Mouse (Mus musculus): ENCODE results near the gene Cadm3. TPM values are rescaled to one million over a fixed set of nuclear protein-coding genes. Genes with fewer than 3 reads are reported as not detected.

Gene Cadm3
- polyA plus RNA-seq, 1 experiment from 2014 or later = 4.9 TPM

GRCm38 (mm10) chr1:173369611-173370010 lies 2.1 kb upstream of the Cadm3 start:
- no peak for TF ChIP-seq CTCF (IDR thresholded peaks at IDR 0.05; ENCODE audit: low read depth)
- H3K27ac ChIP-seq (ENCODE audit: low read depth) = no peak overlapping the region
- no peak overlapping the region for H3K4me3 ChIP-seq (ENCODE audit: low read depth, low read length)
- H3K9me3 ChIP-seq (ENCODE audit: low read depth, low read length) = no peaks in the 10 kb centered on the region
- 0 out of 2 replicates have a peak, but pooled peaks cover 3% of the 10 kb centered on the region for H3K4me1 ChIP-seq (ENCODE audit: insufficient read depth)
- peaks cover 24% of the 10 kb centered on the region for H3K27me3 ChIP-seq (ENCODE audit: insufficient read depth, low read length)
- DNase-seq = no peak
- WGBS = 59% methylated on average over 2 of the region's 2 CpGs
- H3K4me2 ChIP-seq = no peak overlapping the region
- H3K36me3 ChIP-seq (ENCODE audit: insufficient read depth) = no peaks in the 10 kb centered on the region
- H3K9ac ChIP-seq = no peak overlapping the region
- ATAC-seq (ENCODE audit: insufficient read depth) = no peak

- ATAC-seq (ENCODE audit: insufficient read depth) (peak; percentile 67), DNase-seq (peak; percentile 12)
- Histone ChIP-seq H3K4me1 (ENCODE audit: insufficient read depth) (0 out of 2 replicates have a peak, but pooled peaks cover 3% of the 10 kb centered on the region), H3K9ac (peak overlapping the region; percentile 38), H3K36me3 (ENCODE audit: insufficient read depth) (no peaks in the 10 kb centered on the region), H3K4me2 (peak overlapping the region; percentile 90), H3K9me3 (ENCODE audit: low read depth, low read length) (no peaks in the 10 kb centered on the region), H3K27ac (ENCODE audit: low read depth) (no peak overlapping the region), H3K4me3 (ENCODE audit: low read depth, low read length) (peak overlapping the region; percentile 50), H3K27me3 (ENCODE audit: insufficient read depth, low read length) (peaks cover 24% of the 10 kb centered on the region)
- no peak for TF ChIP-seq CTCF (IDR thresholded peaks at IDR 0.05; ENCODE audit: low read depth)
- under 1% methylated on average over 31 of the region's 31 CpGs for WGBS
Observed at GRCm38 (mm10) chr1:173366701-173367355, 667 bp downstream of the Cadm3 start.

GRCm38 (mm10) chr1:173365970-173366409 lies 1.5 kb downstream of the Cadm3 start:
- peak overlapping the region; percentile 90 for H3K4me2 ChIP-seq
- H3K36me3 ChIP-seq (ENCODE audit: insufficient read depth) = no peaks in the 10 kb centered on the region
- DNase-seq (no peak), ATAC-seq (ENCODE audit: insufficient read depth) (peak; percentile 28; the same call in 1 of the 2 replicates)
- no peak overlapping the region for H3K27ac ChIP-seq (ENCODE audit: low read depth)
- WGBS = 2% methylated on average over 13 of the region's 13 CpGs
- H3K4me1 ChIP-seq (ENCODE audit: insufficient read depth) = 0 out of 2 replicates have a peak, but pooled peaks cover 3% of the 10 kb centered on the region
- no peak for TF ChIP-seq CTCF (IDR thresholded peaks at IDR 0.05; ENCODE audit: low read depth)
- H3K4me3 ChIP-seq (ENCODE audit: low read depth, low read length) = peak overlapping the region; percentile 50; the same call in 1 of the 2 replicates
- no peaks in the 10 kb centered on the region for H3K9me3 ChIP-seq (ENCODE audit: low read depth, low read length)
- no peak overlapping the region for H3K9ac ChIP-seq
- H3K27me3 ChIP-seq (ENCODE audit: insufficient read depth, low read length) = peaks cover 24% of the 10 kb centered on the region

GRCm38 (mm10) chr1:173364125-173364800 lies 3.2 kb downstream of the Cadm3 start:
- WGBS = 77% methylated on average over 4 of the region's 4 CpGs
- Histone ChIP-seq H3K4me2 (no peak overlapping the region), H3K4me1 (ENCODE audit: insufficient read depth) (0 out of 2 replicates have a peak, but pooled peaks cover 3% of the 10 kb centered on the region), H3K9ac (no peak overlapping the region), H3K36me3 (ENCODE audit: insufficient read depth) (no peaks in the 10 kb centered on the region), H3K9me3 (ENCODE audit: low read depth, low read length) (no peaks in the 10 kb centered on the region), H3K27me3 (ENCODE audit: insufficient read depth, low read length) (peaks cover 24% of the 10 kb centered on the region), H3K27ac (ENCODE audit: low read depth) (no peak overlapping the region), H3K4me3 (ENCODE audit: low read depth, low read length) (no peak overlapping the region)
- TF ChIP-seq CTCF (IDR thresholded peaks at IDR 0.05; ENCODE audit: low read depth) = no peak
- DNase-seq (no peak), ATAC-seq (ENCODE audit: insufficient read depth) (no peak)

- peaks cover 24% of the 10 kb centered on the region for H3K27me3 ChIP-seq (ENCODE audit: insufficient read depth, low read length)
- no peak overlapping the region for H3K4me3 ChIP-seq (ENCODE audit: low read depth, low read length)
- H3K9me3 ChIP-seq (ENCODE audit: low read depth, low read length) = no peaks in the 10 kb centered on the region
- no peak overlapping the region for H3K27ac ChIP-seq (ENCODE audit: low read depth)
- no peak for TF ChIP-seq CTCF (IDR thresholded peaks at IDR 0.05; ENCODE audit: low read depth)
- H3K9ac ChIP-seq = no peak overlapping the region
- ATAC-seq (ENCODE audit: insufficient read depth) = no peak
- H3K4me2 ChIP-seq = no peak overlapping the region
- 0 out of 2 replicates have a peak, but pooled peaks cover 3% of the 10 kb centered on the region for H3K4me1 ChIP-seq (ENCODE audit: insufficient read depth)
- no peak for DNase-seq
- no peaks in the 10 kb centered on the region for H3K36me3 ChIP-seq (ENCODE audit: insufficient read depth)
- 84% methylated on average over 2 of the region's 2 CpGs for WGBS
Observed at GRCm38 (mm10) chr1:173363436-173363835, 4.1 kb downstream of the Cadm3 start.

GRCm38 (mm10) chr1:173361651-173362050 lies 5.8 kb downstream of the Cadm3 start:
- peaks cover 13% of the 10 kb centered on the region; the same call in 1 of the 2 replicates for H3K27me3 ChIP-seq (ENCODE audit: insufficient read depth, low read length)
- H3K4me3 ChIP-seq (ENCODE audit: low read depth, low read length) = no peak overlapping the region
- no peak overlapping the region for H3K27ac ChIP-seq (ENCODE audit: low read depth)
- DNase-seq (peak; percentile 87), ATAC-seq (ENCODE audit: insufficient read depth) (peak; percentile 54; the same call in 1 of the 2 replicates)
- 0 out of 2 replicates have a peak, but pooled peaks cover 2% of the 10 kb centered on the region for H3K4me1 ChIP-seq (ENCODE audit: insufficient read depth)
- H3K9me3 ChIP-seq (ENCODE audit: low read depth, low read length) = no peaks in the 10 kb centered on the region
- no peak overlapping the region for H3K9ac ChIP-seq
- no peaks in the 10 kb centered on the region for H3K36me3 ChIP-seq (ENCODE audit: insufficient read depth)
- no peak for TF ChIP-seq CTCF (IDR thresholded peaks at IDR 0.05; ENCODE audit: low read depth)
- H3K4me2 ChIP-seq = no peak overlapping the region
- 28% methylated on average over 6 of the region's 6 CpGs for WGBS

Data from lung, embryonic 14.5 days (tissue).